Mouse (Mus musculus) heart, embryonic 12.5 days (tissue): ENCODE results near the gene Il17ra. TPM values are rescaled to one million over a fixed set of nuclear protein-coding genes. Genes with fewer than 3 reads are reported as not detected.

Experiments
- ATAC-seq: fragments of 200-750 bp; cut with Nextera tagmentation; 2 replicates; pipeline ENCODE4 v1.8.0; 2017; ENCODE audit warnings: moderate TSS enrichment, moderate library complexity; ENCODE audit not compliant: insufficient number of reproducible peaks, low FRiP score
- H3K27ac ChIP-seq: fragments of 300-500 bp; sonication (generic); 2 replicates; pipeline ENCODE4 v1.5.1; 2016; ENCODE audit warnings: mild to moderate bottlenecking, moderate library complexity; ENCODE audit not compliant: poor library complexity, severe bottlenecking
- H3K27me3 ChIP-seq: fragments of 300-500 bp; sonication (generic); replicated peaks from 2 replicates; pipeline ENCODE4 v1.6.1; 2016; ENCODE audit warnings: mild to moderate bottlenecking, moderate library complexity
- H3K36me3 ChIP-seq: fragments of 300-500 bp; sonication (generic); 2 replicates; pipeline ENCODE4 v1.6.1; 2016; ENCODE audit warnings: mild to moderate bottlenecking, moderate library complexity
- H3K4me1 ChIP-seq: fragments of 300-500 bp; sonication (generic); replicated peaks from 2 replicates; pipeline ENCODE4 v1.6.1; 2016; ENCODE audit warnings: mild to moderate bottlenecking
- H3K4me2 ChIP-seq: fragments of 300-500 bp; sonication (generic); 2 replicates; pipeline ENCODE4 v1.6.1; 2016; ENCODE audit warnings: mild to moderate bottlenecking, moderate library complexity
- H3K4me3 ChIP-seq: fragments of 300-500 bp; sonication (generic); 2 replicates; pipeline ENCODE4 v1.5.1; 2016; ENCODE audit warnings: mild to moderate bottlenecking
- H3K9ac ChIP-seq: fragments of 300-500 bp; sonication (generic); 2 replicates; pipeline ENCODE4 v1.6.1; 2016; ENCODE audit warnings: mild to moderate bottlenecking, moderate library complexity
- H3K9me3 ChIP-seq: fragments of 300-500 bp; sonication (generic); replicated peaks from 2 replicates; pipeline ENCODE4 v1.6.1; 2016; ENCODE audit warnings: mild to moderate bottlenecking, moderate library complexity
- WGBS: fragments of 180-500 bp; shearing (Covaris S2); methylation state at CpG from one replicate; pipeline ENCODE4 v1.1.7; 2016; 5-methylcytosine and 5-hydroxymethylcytosine counted together
- polyA plus RNA-seq: library from polyadenylated mRNA; unstranded; fragments of >200 nt; fragmentation: Nextera tagmentation; extraction: Ambion mirVana; gene quantifications from 2 replicates; pipeline ENCODE4 v1.2.1, GENCODE M21; 2016

Gene Il17ra
- polyA plus RNA-seq, 1 experiment from 2014 or later: 7.3 TPM

- H3K9ac ChIP-seq: no peak overlapping the region
- no peak for ATAC-seq
- 76% methylated on average over 1 of the region's 1 CpGs for WGBS
- H3K27me3 ChIP-seq: no peaks in the 10 kb centered on the region
- peaks cover 20% of the 10 kb centered on the region for H3K4me1 ChIP-seq
- no peak overlapping the region for H3K4me2 ChIP-seq
- peaks cover 4% of the 10 kb centered on the region; the same call in 1 of the 2 replicates for H3K36me3 ChIP-seq
- no peaks in the 10 kb centered on the region for H3K9me3 ChIP-seq
- H3K27ac ChIP-seq: no peak overlapping the region
- H3K4me3 ChIP-seq: no peak overlapping the region
Observed at GRCm38 (mm10) chr6:120532594-120532993, 69.5 kb downstream of the Il17ra start.

- no peak for ATAC-seq
- WGBS: 79% methylated on average over 2 of the region's 2 CpGs
- Histone ChIP-seq H3K9me3 (no peaks in the 10 kb centered on the region), H3K4me1 (peaks cover 18% of the 10 kb centered on the region), H3K4me3 (no peak overlapping the region), H3K27ac (no peak overlapping the region), H3K27me3 (no peaks in the 10 kb centered on the region), H3K36me3 (no peaks in the 10 kb centered on the region), H3K9ac (no peak overlapping the region), H3K4me2 (no peak overlapping the region)
Observed at GRCm38 (mm10) chr6:120536337-120536736, 73.3 kb downstream of the Il17ra start.

Other genes with a start within 250 kb of the Il17ra start
- 0.18 and 0.27 TPM in 2 replicates for gene D330020A13Rik, start 168.9 kb upstream of the Il17ra start, polyA plus RNA-seq
- gene B4galnt3, start 168.7 kb upstream of the Il17ra start, polyA plus RNA-seq: 0.53 and 0.59 TPM in 2 replicates
- 37.7 and 41.7 TPM in 2 replicates for gene Kdm5a, start 99.1 kb upstream of the Il17ra start, polyA plus RNA-seq
- gene Ccdc77, start 98.9 kb upstream of the Il17ra start, polyA plus RNA-seq: 20.8 and 22.7 TPM in 2 replicates
- 0.10 and 0.15 TPM in 2 replicates for gene Tmem121b, start 30.6 kb downstream of the Il17ra start, polyA plus RNA-seq
- gene Hdhd5, start 68.1 kb downstream of the Il17ra start, polyA plus RNA-seq: 16.0 and 17.9 TPM in 2 replicates
- gene Cecr2, start 203.1 kb downstream of the Il17ra start, polyA plus RNA-seq: 1.4 and 1.9 TPM in 2 replicates